Mouse (Mus musculus): ENCODE measurements around the gene Gm28434.

Gm28434 gene

GRCm38 (mm10) chr5:87969201-87969600 lies at the start of gene Gm28434, which contains the start of gene 2310003L06Rik:
Gene Gm28434, plus strand, starts transcription at chr5:87969517.
Gene 2310003L06Rik, plus strand, starts transcription at chr5:87969459.
- no peak for DNase-seq

- DNase-seq, result no peak
Measured at GRCm38 (mm10) chr5:87925372-87925771, 43.9 kb upstream of the Gm28434 start, which contains the start of gene Csn3. Gene Csn3, plus strand, starts transcription at chr5:87925579.

GRCm38 (mm10) chr5:87931603-87932002 lies 37.7 kb upstream of the Gm28434 start:
- DNase-seq, result no peak

GRCm38 (mm10) chr5:87940752-87941151 lies 28.6 kb upstream of the Gm28434 start:
- no peak for DNase-seq

DNA sequence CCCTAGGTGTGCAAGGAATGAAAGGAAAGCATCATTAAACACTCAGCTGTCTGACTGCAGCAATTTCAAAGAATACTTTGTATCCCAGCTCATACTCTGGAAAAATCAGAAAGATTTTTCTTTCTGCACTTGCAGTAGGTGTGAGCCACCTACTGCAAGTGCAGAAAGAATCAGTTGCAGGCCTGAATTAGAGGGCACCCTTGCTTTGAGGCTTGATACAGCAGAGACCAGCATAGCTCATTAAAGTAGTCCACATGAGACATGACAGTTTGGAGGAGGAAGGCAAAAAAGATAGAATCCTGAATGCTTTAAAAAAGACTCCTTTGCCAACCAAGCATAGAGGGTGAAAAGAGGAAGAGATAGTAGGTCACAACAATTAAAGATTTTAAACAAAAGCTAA lies 26.8 kb upstream of the Gm28434 start:
- no peak for DNase-seq

- DNase-seq, result no peak
Measured at GRCm38 (mm10) chr5:87951836-87952235, 17.5 kb upstream of the Gm28434 start.

GRCm38 (mm10) chr5:87979139-87979538 lies 9.8 kb downstream of the Gm28434 start, which contains the start of gene Cabs1:
Gene Cabs1, plus strand, starts transcription at chr5:87979439.
- DNase-seq, result no peak

DNA sequence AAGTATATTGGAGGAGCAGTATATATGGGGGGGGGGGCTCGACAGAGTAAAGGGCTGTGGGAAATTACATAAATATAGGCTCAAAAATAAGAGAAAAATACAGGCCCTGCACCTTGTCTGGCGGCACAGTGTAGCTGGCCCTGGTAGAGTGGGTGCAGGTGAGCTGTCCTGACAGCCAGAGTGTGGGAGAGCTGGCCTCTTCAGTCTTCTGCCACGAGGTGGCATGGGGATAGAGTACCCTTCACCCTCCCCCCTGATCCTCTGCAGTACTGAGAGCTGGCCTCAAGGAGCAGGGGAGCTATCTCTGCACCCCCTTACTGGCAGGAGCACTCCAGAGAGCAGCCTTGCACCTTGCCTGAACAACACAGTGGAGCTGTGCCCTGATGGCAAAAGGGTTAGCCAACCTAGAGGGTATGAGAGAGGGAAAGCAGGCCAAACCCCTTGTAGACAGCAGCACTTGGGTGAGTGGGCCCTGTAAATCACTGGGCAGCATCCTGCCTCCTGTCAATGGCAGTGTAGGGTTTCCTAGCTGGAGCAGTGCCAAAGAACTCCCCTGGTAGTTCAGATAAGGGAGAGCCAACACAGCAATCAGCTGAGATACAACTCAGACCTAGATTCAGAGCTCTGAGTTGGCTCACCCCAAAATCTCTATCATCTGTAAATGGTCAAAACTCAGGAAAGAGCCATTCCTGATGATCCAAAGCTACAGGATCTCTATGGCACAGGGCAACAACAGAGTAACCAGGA lies 13.3 kb downstream of the Gm28434 start:
- DNase-seq, result no peak

- DNase-seq, result no peak
Measured at GRCm38 (mm10) chr5:88002249-88002648, 32.9 kb downstream of the Gm28434 start, which contains the start of gene Smr3a. Gene Smr3a, plus strand, starts transcription at chr5:88002549.

DNA sequence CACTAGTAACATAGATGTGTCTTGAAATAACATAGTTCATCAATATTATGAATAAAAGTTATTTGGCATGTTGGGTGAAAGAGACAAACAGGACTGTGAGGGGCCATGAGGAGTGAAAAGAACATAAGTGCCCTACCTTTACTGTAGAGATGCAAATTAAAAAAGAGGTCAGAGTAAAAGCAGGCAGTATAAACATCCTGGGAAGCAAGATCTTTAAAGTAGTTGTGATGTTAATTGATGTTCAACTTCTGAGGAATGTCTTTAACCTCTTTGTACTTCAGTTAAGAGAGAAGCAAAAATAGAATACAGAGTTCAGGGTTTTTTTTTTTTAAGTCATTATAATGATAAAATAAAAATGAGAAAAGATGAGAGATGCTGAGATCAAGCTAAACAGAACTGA lies 35.9 kb downstream of the Gm28434 start:
- no peak for DNase-seq
